Mouse (Mus musculus) mesoderm, embryonic 11.5 days (tissue): Measurements from ENCODE around the gene Ptpre.
"Not testable (repeated sequence)": the region's sequence is repeated elsewhere in the genome, so short reads cannot be mapped to it uniquely, and the experiment has no call there.

Source experiments
- DNase-seq: peaks from one replicate; pipeline ENCODE4 v3.0.0-alpha.2; 2012; ENCODE audit warnings: low read depth, low spot score

The Ptpre gene

GRCm38 (mm10) chr7:135534548-135535189 lies 2.6 kb upstream of the Ptpre start:
- no peak for DNase-seq

- no peak for DNase-seq
These were observed 1.4 kb upstream of the Ptpre start for GRCm38 (mm10) chr7:135535908-135536307.

GRCm38 (mm10) chr7:135537948-135538741 lies 864 bp downstream of the Ptpre start:
- DNase-seq = no peak

GRCm38 (mm10) chr7:135539429-135539828 lies 2.1 kb downstream of the Ptpre start:
- DNase-seq = no peak

- DNase-seq = no peak
These were observed 5.0 kb downstream of the Ptpre start for GRCm38 (mm10) chr7:135542235-135542634.

- no peak for DNase-seq
These were observed 5.8 kb downstream of the Ptpre start for GRCm38 (mm10) chr7:135543033-135543432.

- DNase-seq = no peak
These were observed 7.0 kb downstream of the Ptpre start for GRCm38 (mm10) chr7:135544321-135544720.

GRCm38 (mm10) chr7:135545957-135546356 lies 8.7 kb downstream of the Ptpre start:
- no peak for DNase-seq

GRCm38 (mm10) chr7:135546530-135546929 lies 9.2 kb downstream of the Ptpre start:
- no peak for DNase-seq

GRCm38 (mm10) chr7:135548434-135548833 lies 11.2 kb downstream of the Ptpre start:
- peak; percentile 73 for DNase-seq

GRCm38 (mm10) chr7:135551547-135551946 lies 14.3 kb downstream of the Ptpre start:
- no peak for DNase-seq

- no peak for DNase-seq
These were observed 16.3 kb downstream of the Ptpre start for GRCm38 (mm10) chr7:135553550-135553949.

GRCm38 (mm10) chr7:135556663-135557402 lies 19.6 kb downstream of the Ptpre start:
- no peak for DNase-seq

- DNase-seq = no peak
These were observed 23.0 kb downstream of the Ptpre start for GRCm38 (mm10) chr7:135560280-135560679.

GRCm38 (mm10) chr7:135564022-135564421 lies 26.7 kb downstream of the Ptpre start:
- no peak for DNase-seq

GRCm38 (mm10) chr7:135566013-135566412 lies 28.7 kb downstream of the Ptpre start:
- DNase-seq = no peak

GRCm38 (mm10) chr7:135567582-135567981 lies 30.3 kb downstream of the Ptpre start:
- DNase-seq = no peak

GRCm38 (mm10) chr7:135568550-135568949 lies 31.3 kb downstream of the Ptpre start:
- DNase-seq = no peak

- no peak for DNase-seq
These were observed 34.1 kb downstream of the Ptpre start for GRCm38 (mm10) chr7:135571392-135571791.

- peak; percentile 40 for DNase-seq
These were observed 34.8 kb downstream of the Ptpre start for GRCm38 (mm10) chr7:135571951-135572559.

GRCm38 (mm10) chr7:135575319-135576069 lies 38.2 kb downstream of the Ptpre start:
- not testable (repeated sequence) for DNase-seq
